Mouse (Mus musculus): ENCODE data around the gene Btbd18. TPM values are rescaled to one million over a fixed set of nuclear protein-coding genes. Genes with fewer than 3 reads are reported as not detected.

Btbd18 gene
- total and polyA plus RNA-seq, 3 experiments, result 0.04 to 0.24 TPM; not detected in 1

DNA sequence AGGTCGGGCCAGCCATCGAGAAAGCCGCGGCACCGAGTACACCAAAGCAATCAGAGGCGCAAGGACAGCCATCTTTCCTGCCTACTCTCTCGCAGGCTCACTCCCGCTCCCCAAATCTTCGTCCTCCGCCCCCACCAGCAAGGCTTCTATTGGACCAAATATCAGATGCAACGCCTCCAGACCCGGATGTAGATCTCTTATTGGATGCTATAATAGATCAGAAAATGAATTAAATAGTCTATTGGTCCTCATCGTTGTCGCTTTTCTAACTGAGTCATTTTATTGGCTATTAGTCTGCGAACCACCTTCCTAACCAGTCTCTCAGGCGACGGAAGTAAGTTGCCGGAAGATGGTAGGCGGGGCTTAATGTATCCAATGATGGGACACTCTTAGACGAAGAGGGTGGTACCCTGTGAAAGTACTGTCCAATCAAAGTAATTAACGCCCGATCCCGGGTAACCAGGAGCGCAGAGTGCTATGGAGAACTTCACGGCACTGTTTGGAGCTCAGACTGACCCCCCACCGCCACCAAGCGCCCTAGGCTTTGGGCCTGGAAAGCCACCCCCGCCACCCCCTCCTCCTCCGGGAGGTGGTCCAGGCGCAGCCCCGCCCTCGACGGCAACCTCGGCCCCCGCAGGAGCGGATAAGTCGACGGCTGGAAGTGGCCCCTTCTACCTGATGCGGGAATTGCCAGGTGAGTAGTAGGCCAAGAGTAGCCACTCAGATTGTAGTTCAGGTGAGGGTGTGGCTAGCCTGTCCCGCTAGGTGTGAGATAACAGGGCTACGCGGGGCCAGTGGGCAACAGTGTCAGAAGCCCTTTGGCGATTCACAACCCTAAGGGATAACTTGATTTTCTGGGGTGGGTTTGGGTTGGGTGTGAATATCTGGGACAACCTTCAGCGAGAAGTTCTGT is 19.3 kb downstream of the Btbd18 start, which contains the start of the genes Gm28635 and Med19:
TSS of gene Gm28635 (minus strand) at position 74 of the 913 bp plus-strand sequence.
TSS of gene Med19 (plus strand) at position 435 of the 913 bp plus-strand sequence.
- Histone ChIP-seq H3K4me3 (replicated peaks in 1 of 3; ENCODE audit: low read depth in 2 of 3, low read length in 2 of 3, poor library complexity in 1 of 3) (peak within 1 kb of the TSS; percentile 95 to 99 (median 96)), H3K9ac (ENCODE audit: insufficient read depth, low read depth) (peak within 1 kb of the TSS; percentile 75), H3K4me1 (ENCODE audit: control insufficient read depth in 1 of 2, insufficient read depth in 2 of 2) (peaks cover 0 to 26% of the 10 kb centered on the region in 2 experiments; a peak in 2 of 4 replicates), H3K4me2 (ENCODE audit: insufficient read depth, low read depth, poor library complexity, severe bottlenecking) (peak within 1 kb of the TSS; percentile 96), H3K36me3 (replicated peaks in 1 of 2; ENCODE audit: control insufficient read depth in 1 of 2, insufficient read depth in 1 of 2, low read length in 1 of 2) (peaks cover 20 to 47% of the 10 kb centered on the region in 2 experiments), H3K79me2 (replicated peaks; ENCODE audit: control insufficient read depth, extremely low read depth, insufficient read depth, poor library complexity, severe bottlenecking) (peaks cover 27% of the 10 kb centered on the region), H3K27ac (ENCODE audit: insufficient read depth, low read depth) (peak within 1 kb of the TSS; percentile 64), H3K27me3 (replicated peaks) (no peaks in the 10 kb centered on the region), H3K9me3 (replicated peaks; ENCODE audit: low read length) (no peaks in the 10 kb centered on the region)
- dilution Hi-C loops (cut with MboI; ENCODE audit: extremely low pct_ligation_motif_present, extremely low pct_unique_long_range_greater_than_20kb, low sequenced_read_pairs) (no loop called here), in situ Hi-C loops (cut with MboI; ENCODE audit: low pct_ligation_motif_present, low pct_unique_long_range_greater_than_20kb, low sequenced_read_pairs) (no loop called here)
- peak; percentile 99 for DNase-seq (ENCODE audit: extremely low read depth)
- peak; percentile 94 for TF ChIP-seq ELF1 (IDR thresholded peaks at IDR 0.05; ENCODE audit: low read depth, low read length)
- TF ChIP-seq ZMIZ1 (IDR thresholded peaks at IDR 0.05; ENCODE audit: low read depth, low read length), result no peak
- peak; percentile 92 for TF ChIP-seq MAZ (IDR thresholded peaks at IDR 0.05; ENCODE audit: low read depth, low read length)
- TF ChIP-seq IRF4 (IDR thresholded peaks at IDR 0.05; ENCODE audit: low read depth, low read length), result peak; percentile 13; the same call in 1 of the 2 replicates
- no peak for TF ChIP-seq RAD21 (IDR thresholded peaks at IDR 0.05; ENCODE audit: low read depth, low read length)
- TF ChIP-seq TCF12 (IDR thresholded peaks at IDR 0.05; ENCODE audit: low read depth, low read length), result peak; percentile 36
- TF ChIP-seq HCFC1 (IDR thresholded peaks at IDR 0.05; ENCODE audit: low read depth, low read length), result peak; percentile 85
- TF ChIP-seq RCOR1 (conservative IDR thresholded peaks at IDR 0.05; ENCODE audit: low read depth, low read length), result no peak
- no peak for TF ChIP-seq SMC3 (IDR thresholded peaks at IDR 0.05; ENCODE audit: low read depth, low read length)
- peak; percentile 50; the same call in 1 of the 2 replicates for TF ChIP-seq E2F4 (IDR thresholded peaks at IDR 0.05; ENCODE audit: insufficient replicate concordance, low read depth, low read length)
- no peak for TF ChIP-seq ZC3H11A (IDR thresholded peaks at IDR 0.05; ENCODE audit: low read depth, low read length)
- no peak for TF ChIP-seq GABPA (IDR thresholded peaks at IDR 0.05; ENCODE audit: insufficient replicate concordance, low read depth, low read length)
- TF ChIP-seq SIN3A (IDR thresholded peaks at IDR 0.05; ENCODE audit: low read length), result peak; percentile 53; the same call in 1 of the 2 replicates
- TF ChIP-seq MEF2A (IDR thresholded peaks at IDR 0.05; ENCODE audit: borderline replicate concordance, low read depth, low read length), result no peak; the same call in 1 of the 2 replicates
- no peak for TF ChIP-seq EP300 (IDR thresholded peaks at IDR 0.05; ENCODE audit: low read length)
- peak; percentile 12; the same call in 1 of the 2 replicates for TF ChIP-seq MXI1 (IDR thresholded peaks at IDR 0.05; ENCODE audit: low read depth, low read length)
- no peak for TF ChIP-seq PAX5 (IDR thresholded peaks at IDR 0.05; ENCODE audit: low read length)
- no peak for TF ChIP-seq POLR2AphosphoS2 (IDR thresholded peaks at IDR 0.05; ENCODE audit: low read depth, low read length)
- no peak for TF ChIP-seq JUN (IDR thresholded peaks at IDR 0.05; ENCODE audit: insufficient read depth, low read depth, low read length)
- TF ChIP-seq CHD2 (IDR thresholded peaks at IDR 0.05; ENCODE audit: low read length), result peak; percentile 97
- TF ChIP-seq POLR2A (IDR thresholded peaks at IDR 0.05; ENCODE audit: low read depth, low read length), result peak; percentile 61; the same call in 1 of the 2 replicates
- 0 out of 2 replicates have a peak, but pooled peaks have one; percentile 1 for TF ChIP-seq MAX (IDR thresholded peaks at IDR 0.05; ENCODE audit: low read length)
- TF ChIP-seq ETS1 (conservative IDR thresholded peaks at IDR 0.05; ENCODE audit: low read depth, low read length), result no peak
- no peak for TF ChIP-seq BHLHE40 (IDR thresholded peaks at IDR 0.05; ENCODE audit: low read depth, low read length)
- no peak for TF ChIP-seq ZKSCAN1 (IDR thresholded peaks at IDR 0.05; ENCODE audit: borderline replicate concordance, low read depth, low read length)
- TF ChIP-seq TBP (conservative IDR thresholded peaks at IDR 0.05; ENCODE audit: low read depth, low read length), result peak; percentile 47; the same call in 1 of the 2 replicates
- peak; percentile 44; the same call in 1 of the 2 replicates for TF ChIP-seq NRF1 (IDR thresholded peaks at IDR 0.05; ENCODE audit: low read depth, low read length)
- TF ChIP-seq MAFK (IDR thresholded peaks at IDR 0.05; ENCODE audit: insufficient replicate concordance, low read length), result no peak
- no peak for TF ChIP-seq USF2 (conservative IDR thresholded peaks at IDR 0.05; ENCODE audit: low read depth, low read length)
- TF ChIP-seq ZNF384 (IDR thresholded peaks at IDR 0.05; ENCODE audit: low read depth, low read length), result no peak
- no peak for TF ChIP-seq CTCF (conservative IDR thresholded peaks at IDR 0.05 in 1 of 2, IDR thresholded peaks at IDR 0.05 in 1 of 2; ENCODE audit: low read depth in 2 of 2, low read length in 2 of 2)
- TF ChIP-seq NELFE (IDR thresholded peaks at IDR 0.05; ENCODE audit: low read depth, low read length), result peak; percentile 66; the same call in 1 of the 2 replicates
- TF ChIP-seq KAT2A (IDR thresholded peaks at IDR 0.05; ENCODE audit: insufficient replicate concordance, low read length), result peak; percentile 81; the same call in 1 of the 2 replicates
- TF ChIP-seq CHD1 (IDR thresholded peaks at IDR 0.05; ENCODE audit: low read depth, low read length), result 0 out of 2 replicates have a peak, but pooled peaks have one; percentile 2
- TF ChIP-seq UBTF (IDR thresholded peaks at IDR 0.05; ENCODE audit: low read depth, low read length), result no peak
- 0 out of 2 replicates have a peak, but pooled peaks have one; percentile 2 for TF ChIP-seq JUND (conservative IDR thresholded peaks at IDR 0.05; ENCODE audit: low read depth, low read length)
- TF ChIP-seq MYC (IDR thresholded peaks at IDR 0.05; ENCODE audit: low read depth, low read length), result no peak

Measured in CH12.LX (cell line).